Mouse (Mus musculus) neural tube, embryonic 12.5 days (tissue): ENCODE measurements around the gene Slc22a17. TPM values are rescaled to one million over a fixed set of nuclear protein-coding genes. Genes with fewer than 3 reads are reported as not detected.
A peak's percentile ranks its signal among the peaks of the same experiment; 100 is the strongest.

Source experiments
- ATAC-seq: fragments of 200-750 bp; cut with Nextera tagmentation; 2 replicates; pipeline ENCODE4 v1.8.0; 2017; ENCODE audit warnings: low read depth, mild to moderate bottlenecking, moderate TSS enrichment, moderate library complexity; ENCODE audit not compliant: low FRiP score
- H3K27ac ChIP-seq: fragments of 300-500 bp; sonication (generic); 2 replicates; pipeline ENCODE4 v1.5.1; 2016
- H3K27me3 ChIP-seq: fragments of 300-500 bp; sonication (generic); replicated peaks from 2 replicates; pipeline ENCODE4 v1.6.1; 2016; ENCODE audit warnings: mild to moderate bottlenecking
- H3K36me3 ChIP-seq: fragments of 300-500 bp; sonication (generic); 2 replicates; pipeline ENCODE4 v1.6.1; 2016; ENCODE audit warnings: mild to moderate bottlenecking
- H3K4me1 ChIP-seq: fragments of 300-500 bp; sonication (generic); 2 replicates; pipeline ENCODE4 v1.6.1; 2016
- H3K4me2 ChIP-seq: fragments of 300-500 bp; sonication (generic); replicated peaks from 2 replicates; pipeline ENCODE4 v1.6.1; 2016; ENCODE audit warnings: mild to moderate bottlenecking
- H3K4me3 ChIP-seq: fragments of 300-500 bp; sonication (generic); 2 replicates; pipeline ENCODE4 v1.5.1; 2016
- H3K9ac ChIP-seq: fragments of 300-500 bp; sonication (generic); 2 replicates; pipeline ENCODE4 v1.6.1; 2016; ENCODE audit warnings: mild to moderate bottlenecking
- H3K9me3 ChIP-seq: fragments of 300-500 bp; sonication (generic); 2 replicates; pipeline ENCODE4 v1.6.1; 2016; ENCODE audit warnings: mild to moderate bottlenecking
- WGBS: fragments of 180-500 bp; shearing (Covaris S2); methylation state at CpG from one replicate; pipeline ENCODE4 v1.1.7; 2016; 5-methylcytosine and 5-hydroxymethylcytosine counted together
- polyA plus RNA-seq: library from polyadenylated mRNA; unstranded; fragments of >200 nt; fragmentation: Nextera tagmentation; extraction: Ambion mirVana; gene quantifications from 2 replicates; pipeline ENCODE4 v1.2.1, GENCODE M21; 2016

The Slc22a17 gene
- polyA plus RNA-seq, 1 experiment from 2014 or later: 126 TPM

GRCm38 (mm10) chr14:54936831-54937160 lies 23.9 kb upstream of the Slc22a17 start:
- H3K4me2 ChIP-seq: peak overlapping the region; percentile 38
- H3K9me3 ChIP-seq: no peaks in the 10 kb centered on the region
- H3K27me3 ChIP-seq: no peaks in the 10 kb centered on the region
- H3K9ac ChIP-seq: peak overlapping the region; percentile 42; the same call in 1 of the 2 replicates
- H3K4me1 ChIP-seq: peaks cover 17% of the 10 kb centered on the region
- WGBS: 63% methylated on average over 6 of the region's 6 CpGs
- no peaks in the 10 kb centered on the region for H3K36me3 ChIP-seq
- ATAC-seq: no peak
- H3K4me3 ChIP-seq: no peak overlapping the region
- H3K27ac ChIP-seq: no peak overlapping the region

- 0 out of 2 replicates have a peak, but pooled peaks have one; percentile 26 for ATAC-seq
- Histone ChIP-seq H3K9ac (peak within 1 kb of the TSS; percentile 42; the same call in 1 of the 2 replicates), H3K9me3 (no peaks in the 10 kb centered on the region), H3K4me2 (peak within 1 kb of the TSS; percentile 38), H3K4me1 (peaks cover 17% of the 10 kb centered on the region), H3K4me3 (no peak within 1 kb of the TSS), H3K27ac (peak within 1 kb of the TSS; percentile 50; the same call in 1 of the 2 replicates), H3K27me3 (no peaks in the 10 kb centered on the region), H3K36me3 (no peaks in the 10 kb centered on the region)
- WGBS: 32% methylated on average over 8 of the region's 8 CpGs
Measured at GRCm38 (mm10) chr14:54935904-54936830, 23.2 kb upstream of the Slc22a17 start, which contains the start of gene Cmtm5. TSS of gene Cmtm5 (plus strand) at chr14:54936261.

- no peak for ATAC-seq
- Histone ChIP-seq H3K9ac (no peak within 1 kb of the TSS), H3K27ac (no peak within 1 kb of the TSS), H3K4me2 (peak within 1 kb of the TSS; percentile 35), H3K4me1 (peaks cover 20% of the 10 kb centered on the region), H3K27me3 (no peaks in the 10 kb centered on the region), H3K4me3 (no peak within 1 kb of the TSS), H3K36me3 (no peaks in the 10 kb centered on the region), H3K9me3 (no peaks in the 10 kb centered on the region)
- whole genome bisulfite sequencing: 33% methylated on average over 6 of the region's 6 CpGs
Measured at GRCm38 (mm10) chr14:54932645-54933150, 19.8 kb upstream of the Slc22a17 start, which contains the start of gene Il25. TSS of gene Il25 (plus strand) at chr14:54932695.

- no peak overlapping the region for H3K4me2 ChIP-seq
- no peak overlapping the region for H3K27ac ChIP-seq
- H3K9ac ChIP-seq: no peak overlapping the region
- H3K4me3 ChIP-seq: no peak overlapping the region
- no peaks in the 10 kb centered on the region for H3K9me3 ChIP-seq
- H3K27me3 ChIP-seq: no peaks in the 10 kb centered on the region; the same call in 1 of the 2 replicates
- whole genome bisulfite sequencing: 5% methylated on average over 2 of the region's 2 CpGs
- H3K36me3 ChIP-seq: no peaks in the 10 kb centered on the region
- peaks cover 15% of the 10 kb centered on the region for H3K4me1 ChIP-seq
- ATAC-seq: no peak
Measured at GRCm38 (mm10) chr14:54930431-54930830, 17.5 kb upstream of the Slc22a17 start.

GRCm38 (mm10) chr14:54929801-54930200 lies 16.9 kb upstream of the Slc22a17 start:
- WGBS: 82% methylated on average over 5 of the region's 5 CpGs

GRCm38 (mm10) chr14:54927296-54927695 lies 14.4 kb upstream of the Slc22a17 start:
- Histone ChIP-seq H3K4me1 (peaks cover 28% of the 10 kb centered on the region), H3K9ac (peak overlapping the region; percentile 85), H3K4me2 (peak overlapping the region; percentile 92), H3K9me3 (no peaks in the 10 kb centered on the region), H3K27ac (peak overlapping the region; percentile 89; the same call in 1 of the 2 replicates), H3K4me3 (peak overlapping the region; percentile 53; the same call in 1 of the 2 replicates), H3K36me3 (no peaks in the 10 kb centered on the region), H3K27me3 (no peaks in the 10 kb centered on the region; the same call in 1 of the 2 replicates)
- 11% methylated on average over 7 of the region's 7 CpGs for WGBS
- no peak for ATAC-seq

More at GRCm38 (mm10) chr14:54929801-54930200, 16.9 kb upstream of the Slc22a17 start:
- Histone ChIP-seq H3K9ac (no peak overlapping the region), H3K4me2 (no peak overlapping the region), H3K4me3 (no peak overlapping the region), H3K27ac (no peak overlapping the region), H3K36me3 (no peaks in the 10 kb centered on the region), H3K27me3 (no peaks in the 10 kb centered on the region; the same call in 1 of the 2 replicates), H3K9me3 (no peaks in the 10 kb centered on the region), H3K4me1 (peaks cover 20% of the 10 kb centered on the region)
- no peak for ATAC-seq

GRCm38 (mm10) chr14:54926401-54927158 lies 13.6 kb upstream of the Slc22a17 start:
- Histone ChIP-seq H3K4me3 (peak overlapping the region; percentile 53), H3K9me3 (peaks cover 5% of the 10 kb centered on the region), H3K36me3 (peaks cover 6% of the 10 kb centered on the region), H3K27me3 (no peaks in the 10 kb centered on the region; the same call in 1 of the 2 replicates), H3K4me1 (peaks cover 28% of the 10 kb centered on the region), H3K27ac (peak overlapping the region; percentile 89), H3K9ac (peak overlapping the region; percentile 85), H3K4me2 (peak overlapping the region; percentile 92)
- peak; percentile 77 for ATAC-seq
- WGBS: under 1% methylated on average over 51 of the region's 58 CpGs

GRCm38 (mm10) chr14:54925349-54926342 lies 12.7 kb upstream of the Slc22a17 start, which contains the start of gene Efs:
TSS of gene Efs (minus strand) at chr14:54926126.
- peaks cover 28% of the 10 kb centered on the region for H3K4me1 ChIP-seq

GRCm38 (mm10) chr14:54924641-54925348 lies 11.9 kb upstream of the Slc22a17 start:
- peaks cover 25% of the 10 kb centered on the region for H3K4me1 ChIP-seq
- H3K4me2 ChIP-seq: peak overlapping the region; percentile 92
- peak overlapping the region; percentile 89 for H3K27ac ChIP-seq
- peak overlapping the region; percentile 53 for H3K4me3 ChIP-seq
- no peaks in the 10 kb centered on the region; the same call in 1 of the 2 replicates for H3K27me3 ChIP-seq
- H3K9me3 ChIP-seq: peaks cover 18% of the 10 kb centered on the region
- 7% methylated on average over 7 of the region's 7 CpGs for WGBS
- peak overlapping the region; percentile 85 for H3K9ac ChIP-seq
- H3K36me3 ChIP-seq: peaks cover 23% of the 10 kb centered on the region
- peak; percentile 42; the same call in 1 of the 2 replicates for ATAC-seq

More at GRCm38 (mm10) chr14:54925349-54926342, 12.7 kb upstream of the Slc22a17 start, which contains the start of gene Efs:
- ATAC-seq: peak; percentile 63
- Histone ChIP-seq H3K9me3 (peaks cover 15% of the 10 kb centered on the region), H3K4me3 (peak within 1 kb of the TSS; percentile 53), H3K36me3 (peaks cover 14% of the 10 kb centered on the region), H3K4me2 (peak within 1 kb of the TSS; percentile 92), H3K27me3 (no peaks in the 10 kb centered on the region; the same call in 1 of the 2 replicates), H3K27ac (peak within 1 kb of the TSS; percentile 89), H3K9ac (peak within 1 kb of the TSS; percentile 85)
- WGBS: 1% methylated on average over 56 of the region's 57 CpGs

- WGBS: 95% methylated on average over 16 of the region's 16 CpGs
- H3K27me3 ChIP-seq: no peaks in the 10 kb centered on the region
- H3K4me2 ChIP-seq: no peak overlapping the region
- peaks cover 17% of the 10 kb centered on the region for H3K4me1 ChIP-seq
- H3K9ac ChIP-seq: no peak overlapping the region
- peaks cover 18% of the 10 kb centered on the region for H3K9me3 ChIP-seq
- H3K36me3 ChIP-seq: peaks cover 58% of the 10 kb centered on the region
- ATAC-seq: no peak
- no peak overlapping the region for H3K4me3 ChIP-seq
- H3K27ac ChIP-seq: no peak overlapping the region
Measured at GRCm38 (mm10) chr14:54920076-54920685, 7.2 kb upstream of the Slc22a17 start.
